Mouse (Mus musculus) ES-E14 (cell line): ENCODE data around the gene Foxp1. TPM values are rescaled to one million over a fixed set of nuclear protein-coding genes. Genes with fewer than 3 reads are reported as not detected.

ENCODE experiments used
- DNase-seq: peaks from one replicate; pipeline ENCODE4 v3.0.0-alpha.2; 2013; ENCODE audit warnings: low read depth, low spot score
- H3K27ac ChIP-seq: 2 replicates; pipeline ENCODE4 v1.5.1; 2012; ENCODE audit warnings: low read depth, mild to moderate bottlenecking, low read length, moderate library complexity, mixed read lengths; ENCODE audit not compliant: poor library complexity, insufficient read depth, severe bottlenecking
- H3K36me3 ChIP-seq: 2 replicates; pipeline ENCODE4 v1.6.1; 2012; ENCODE audit warnings: mild to moderate bottlenecking, low read length, moderate library complexity, mixed read lengths; ENCODE audit not compliant: control insufficient read depth, poor library complexity, insufficient read depth, severe bottlenecking
- H3K4me1 ChIP-seq, 2 experiments: fragments of 150-350 bp in 1 of 2; sonication (generic) in 1 of 2; 2 replicates each; pipeline ENCODE4 v1.6.1; 2012; ENCODE audit warnings: low read length in 2 of 2, mild to moderate bottlenecking in 1 of 2, mixed read lengths in 1 of 2; ENCODE audit not compliant: control insufficient read depth in 2 of 2, insufficient read depth in 2 of 2, poor library complexity in 1 of 2
- H3K4me3 ChIP-seq, 2 experiments: fragments of 150-350 bp in 1 of 2; sonication (generic) in 1 of 2; 2 replicates each; pipeline ENCODE4 v1.5.1; 2012; ENCODE audit warnings: low read length in 2 of 2, low read depth in 1 of 2, mild to moderate bottlenecking in 1 of 2, mixed read lengths in 1 of 2; ENCODE audit not compliant: insufficient read depth in 1 of 2, poor library complexity in 1 of 2, severe bottlenecking in 1 of 2
- H3K9ac ChIP-seq: 2 replicates; pipeline ENCODE4 v1.6.1; 2012; ENCODE audit warnings: low read depth, mild to moderate bottlenecking, low read length, mixed read lengths; ENCODE audit not compliant: poor library complexity, insufficient read depth, severe bottlenecking
- H3K9me3 ChIP-seq: fragments of 150-350 bp; sonication (generic); 2 replicates; pipeline ENCODE4 v1.6.1; 2012; ENCODE audit warnings: low read depth, mild to moderate bottlenecking, low read length; ENCODE audit not compliant: control insufficient read depth, insufficient read depth
- CHD2 ChIP-seq: IDR thresholded peaks from 2 replicates; pipeline ENCODE4 v1.6.1; 2014; ENCODE audit warnings: mild to moderate bottlenecking, low read depth, low read length, inconsistent platforms
- HCFC1 ChIP-seq: IDR thresholded peaks from 2 replicates; pipeline ENCODE4 v1.6.1; 2012; ENCODE audit warnings: low read length, inconsistent platforms, borderline replicate concordance; ENCODE audit not compliant: insufficient read depth
- MAFK ChIP-seq: IDR thresholded peaks from 2 replicates; pipeline ENCODE4 v1.6.1; 2014; ENCODE audit warnings: mild to moderate bottlenecking, low read depth, low read length, inconsistent platforms; ENCODE audit not compliant: insufficient read depth
- ZC3H11A ChIP-seq: IDR thresholded peaks from 2 replicates; pipeline ENCODE4 v1.6.1; 2012; ENCODE audit warnings: low read depth, mild to moderate bottlenecking, inconsistent platforms, low read length, borderline replicate concordance
- ZNF384 ChIP-seq: IDR thresholded peaks from 2 replicates; pipeline ENCODE4 v1.6.1; 2012; ENCODE audit warnings: low read depth, low read length, inconsistent platforms
- in situ Hi-C, 2 experiments: fragments of 600-800 bp; cut with MboI; formaldehyde crosslinking; loops; one replicate each; pipeline ENCODE4 v1.15.1; 2025; ENCODE audit warnings: low sequenced_read_pairs in 2 of 2, inconsistent platforms in 1 of 2; ENCODE audit not compliant: unreplicated experiment in 2 of 2
- total RNA-seq: library from RNA; depleted of rRNA; stranded (reverse); fragments of 300-350 nt; gene quantifications from 2 replicates; pipeline ENCODE4 v1.2.3, GENCODE M21; 2012

Foxp1 gene
- total RNA-seq, 1 experiment, result 70.0 TPM

GRCm38 (mm10) chr6:99045845-99046788 lies 476.4 kb downstream of the Foxp1 start:
- Histone ChIP-seq H3K27ac (no peak overlapping the region), H3K4me1 (no peaks in the 10 kb centered on the region), H3K4me3 (no peak overlapping the region), H3K9ac (no peak overlapping the region), H3K36me3 (no peaks in the 10 kb centered on the region), H3K9me3 (no peaks in the 10 kb centered on the region)
- TF ChIP-seq ZNF384 (no peak), HCFC1 (no peak), MAFK (no peak), ZC3H11A (no peak), CHD2 (no peak)
- DNase-seq, result no peak
- in situ Hi-C loops, result no loop called here

GRCm38 (mm10) chr6:99043932-99044664 lies 478.4 kb downstream of the Foxp1 start:
- in situ Hi-C loops, result no loop called here
- no peak for DNase-seq
- no peak overlapping the region for H3K27ac ChIP-seq
- H3K4me3 ChIP-seq, result no peak overlapping the region
- H3K9ac ChIP-seq, result no peak overlapping the region
- TF ChIP-seq HCFC1 (no peak), ZNF384 (no peak), CHD2 (no peak), ZC3H11A (no peak), MAFK (no peak)
- H3K9me3 ChIP-seq, result no peaks in the 10 kb centered on the region
- no peaks in the 10 kb centered on the region for H3K4me1 ChIP-seq
- H3K36me3 ChIP-seq, result no peaks in the 10 kb centered on the region

GRCm38 (mm10) chr6:99043226-99043625 lies 479.3 kb downstream of the Foxp1 start:
- H3K9me3 ChIP-seq, result no peaks in the 10 kb centered on the region
- no peak for DNase-seq
- H3K27ac ChIP-seq, result no peak overlapping the region
- TF ChIP-seq ZNF384 (no peak), CHD2 (no peak), MAFK (no peak), ZC3H11A (no peak), HCFC1 (no peak)
- no peaks in the 10 kb centered on the region for H3K4me1 ChIP-seq
- H3K9ac ChIP-seq, result no peak overlapping the region
- no peak overlapping the region for H3K4me3 ChIP-seq
- no peaks in the 10 kb centered on the region for H3K36me3 ChIP-seq
- in situ Hi-C loops, result no loop called here

GRCm38 (mm10) chr6:99042175-99042954 lies 480.2 kb downstream of the Foxp1 start:
- in situ Hi-C loops, result no loop called here
- Histone ChIP-seq H3K4me1 (no peaks in the 10 kb centered on the region), H3K9me3 (no peaks in the 10 kb centered on the region), H3K4me3 (no peak overlapping the region), H3K36me3 (no peaks in the 10 kb centered on the region), H3K9ac (no peak overlapping the region), H3K27ac (no peak overlapping the region)
- no peak for DNase-seq
- TF ChIP-seq CHD2 (no peak), ZNF384 (no peak), ZC3H11A (no peak), MAFK (no peak), HCFC1 (no peak)
